Mouse (Mus musculus) spleen, adult 2 months (tissue): ENCODE results near the gene Ptpdc1.

Source experiments
- CTCF ChIP-seq: fragments of 200-500 bp; IDR thresholded peaks from 2 replicates; pipeline ENCODE4 v1.5.1; 2011; ENCODE audit warnings: mild to moderate bottlenecking, inconsistent platforms; ENCODE audit not compliant: insufficient read depth, insufficient read length, insufficient replicate concordance; ENCODE audit errors: extremely low read depth
- POLR2A ChIP-seq: fragments of 200-500 bp; IDR thresholded peaks from 2 replicates; pipeline ENCODE4 v1.6.1; 2011; ENCODE audit warnings: low read depth, low read length, inconsistent platforms

GRCm38 (mm10) chr13:48574718-48575117 lies 50.7 kb downstream of the Ptpdc1 start:
- TF ChIP-seq CTCF (no peak), POLR2A (no peak)
